Mouse (Mus musculus): ENCODE measurements around the gene Csnk1d. TPM values are rescaled to one million over a fixed set of nuclear protein-coding genes. Genes with fewer than 3 reads are reported as not detected.

Gene Csnk1d
- polyA plus RNA-seq, 1 experiment from 2014 or later: 85.8 TPM

GRCm38 (mm10) chr11:120913796-120914195 lies 77.3 kb downstream of the Csnk1d start:
- no peak for DNase-seq (ENCODE audit: low spot score)

Other genes with a start within 250 kb of the Csnk1d start
- gene Hmga1b, start 228.5 kb downstream of the Csnk1d start, polyA plus RNA-seq (2015; fragmentation: Nextera tagmentation; extraction: Ambion mirVana): 9.7 and 11.5 TPM in 2 replicates
- 23.7 and 30.1 TPM in 2 replicates for gene Rfng, start 207.1 kb downstream of the Csnk1d start, polyA plus RNA-seq (2015; fragmentation: Nextera tagmentation; extraction: Ambion mirVana)
- 130 and 134 TPM in 2 replicates for gene Gps1, start 207.1 kb downstream of the Csnk1d start, polyA plus RNA-seq (2015; fragmentation: Nextera tagmentation; extraction: Ambion mirVana)
- 87.0 and 92.2 TPM in 2 replicates for gene Dus1l, start 194.9 kb downstream of the Csnk1d start, polyA plus RNA-seq (2015; fragmentation: Nextera tagmentation; extraction: Ambion mirVana)
- gene Fasn, start 166.8 kb downstream of the Csnk1d start, polyA plus RNA-seq (2015; fragmentation: Nextera tagmentation; extraction: Ambion mirVana): 22.3 and 25.3 TPM in 2 replicates
- 1.9 and 2.2 TPM in 2 replicates for gene Ccdc57, start 58.5 kb downstream of the Csnk1d start, polyA plus RNA-seq (2015; fragmentation: Nextera tagmentation; extraction: Ambion mirVana)
- gene Slc16a3, start 42.9 kb downstream of the Csnk1d start, polyA plus RNA-seq (2015; fragmentation: Nextera tagmentation; extraction: Ambion mirVana): 5.2 and 5.5 TPM in 2 replicates
- 17.9 and 25.7 TPM in 2 replicates for gene Cd7, start 48.1 kb upstream of the Csnk1d start, polyA plus RNA-seq (2015; fragmentation: Nextera tagmentation; extraction: Ambion mirVana)
- gene Sectm1b, start 72.2 kb upstream of the Csnk1d start, polyA plus RNA-seq (2015; fragmentation: Nextera tagmentation; extraction: Ambion mirVana): 0.27 and 0.53 TPM in 2 replicates
- gene Sectm1a, start 89.9 kb upstream of the Csnk1d start, polyA plus RNA-seq (2015; fragmentation: Nextera tagmentation; extraction: Ambion mirVana): 2.5 and 4.1 TPM in 2 replicates
- gene Tex19.2, start 127.3 kb upstream of the Csnk1d start, polyA plus RNA-seq (2015; fragmentation: Nextera tagmentation; extraction: Ambion mirVana): 0.10 and 0.13 TPM in 2 replicates
- gene Tex19.1, start 154.8 kb upstream of the Csnk1d start, polyA plus RNA-seq (2015; fragmentation: Nextera tagmentation; extraction: Ambion mirVana): not detected in 2 replicates
- 0.37 and 0.61 TPM in 2 replicates for gene Uts2r, start 168.9 kb upstream of the Csnk1d start, polyA plus RNA-seq (2015; fragmentation: Nextera tagmentation; extraction: Ambion mirVana)
- gene Hexdc, start 213.1 kb upstream of the Csnk1d start, polyA plus RNA-seq (2015; fragmentation: Nextera tagmentation; extraction: Ambion mirVana): 3.0 and 3.3 TPM in 2 replicates
- 15.7 TPM in 2 replicates for gene Ogfod3, start 213.4 kb upstream of the Csnk1d start, polyA plus RNA-seq (2015; fragmentation: Nextera tagmentation; extraction: Ambion mirVana)
- gene Cybc1, start 238.0 kb upstream of the Csnk1d start, polyA plus RNA-seq (2015; fragmentation: Nextera tagmentation; extraction: Ambion mirVana): 66.9 and 68.0 TPM in 2 replicates
- 28.5 and 41.6 TPM in 2 replicates for gene Narf, start 245.9 kb upstream of the Csnk1d start, polyA plus RNA-seq (2015; fragmentation: Nextera tagmentation; extraction: Ambion mirVana)

Measured in thymus, postnatal 0 days (tissue).